Mouse (Mus musculus): Measurements from ENCODE around the gene Atp6v0a2. TPM values are rescaled to one million over a fixed set of nuclear protein-coding genes. Genes with fewer than 3 reads are reported as not detected.
"Not testable (repeated sequence)": the region's sequence is repeated elsewhere in the genome, so short reads cannot be mapped to it uniquely, and the experiment has no call there.

The Atp6v0a2 gene
- polyA plus RNA-seq (2012; rRNA removed) = 39.2 and 45.3 TPM in 2 replicates

GRCm38 (mm10) chr5:124628448-124629363 is at the start of gene Atp6v0a2:
Gene Atp6v0a2, plus strand, starts transcription at chr5:124628576.
- H3K4me3 ChIP-seq (replicated peaks; ENCODE audit: extremely low read depth, low read depth, low read length) = peak within 1 kb of the TSS; percentile 92
- peaks cover 8% of the 10 kb centered on the region for H3K4me1 ChIP-seq (ENCODE audit: control insufficient read depth, insufficient read depth, low read length)
- TF ChIP-seq POLR2A (IDR thresholded peaks at IDR 0.05; ENCODE audit: borderline replicate concordance, extremely low read depth, low read depth, low read length) = 0 out of 2 replicates have a peak, but pooled peaks have one; percentile 24
- no peak for TF ChIP-seq CTCF (IDR thresholded peaks at IDR 0.05; ENCODE audit: insufficient read depth, low read length)
- peak; percentile 95 for DNase-seq
- WGBS = under 1% methylated on average over 58 of the region's 58 CpGs

GRCm38 (mm10) chr5:124578633-124579317 is 49.6 kb upstream of the Atp6v0a2 start, which contains the start of the genes Eif2b1 and Gtf2h3:
Gene Eif2b1, minus strand, starts transcription at chr5:124579131.
Gene Gtf2h3, plus strand, starts transcription at chr5:124579140.
- Histone ChIP-seq H3K4me1 (ENCODE audit: control insufficient read depth, insufficient read depth, low read length) (peaks cover 2% of the 10 kb centered on the region; the same call in 1 of the 2 replicates), H3K4me3 (replicated peaks; ENCODE audit: extremely low read depth, low read depth, low read length) (peak within 1 kb of the TSS; percentile 91)
- WGBS = 1% methylated on average over 51 of the region's 51 CpGs
- peak; percentile 95 for DNase-seq
- peak; percentile 92 for TF ChIP-seq POLR2A (IDR thresholded peaks at IDR 0.05; ENCODE audit: borderline replicate concordance, extremely low read depth, low read depth, low read length)
- no peak for TF ChIP-seq CTCF (IDR thresholded peaks at IDR 0.05; ENCODE audit: insufficient read depth, low read length)

DNA sequence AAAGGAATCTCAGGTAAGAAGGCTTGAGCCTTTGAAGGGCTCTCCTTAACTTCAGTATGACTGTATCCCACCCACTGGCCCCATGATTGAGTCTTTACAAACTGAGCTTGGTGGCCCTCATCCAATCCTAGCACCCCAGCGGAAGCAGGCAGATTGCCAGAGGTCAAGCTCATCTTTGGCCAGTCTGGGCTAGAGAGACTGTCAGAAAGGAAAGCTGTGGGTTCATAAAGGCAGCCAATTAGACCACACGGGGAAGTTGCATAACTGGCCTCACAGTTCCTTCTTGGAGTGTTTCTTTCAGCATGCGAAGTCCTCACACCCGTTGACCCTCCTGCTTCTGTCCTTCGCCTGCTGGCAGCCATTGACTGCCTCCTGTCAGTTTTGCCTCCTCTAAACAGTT is 45.9 kb upstream of the Atp6v0a2 start:
- Histone ChIP-seq H3K4me1 (ENCODE audit: control insufficient read depth, insufficient read depth, low read length) (peaks cover 2% of the 10 kb centered on the region; the same call in 1 of the 2 replicates), H3K4me3 (replicated peaks; ENCODE audit: extremely low read depth, low read depth, low read length) (no peak overlapping the region)
- DNase-seq = peak; percentile 11
- TF ChIP-seq POLR2A (IDR thresholded peaks at IDR 0.05; ENCODE audit: borderline replicate concordance, extremely low read depth, low read depth, low read length) (no peak), CTCF (IDR thresholded peaks at IDR 0.05; ENCODE audit: insufficient read depth, low read length) (no peak)
- 62% methylated on average over 5 of the region's 5 CpGs for WGBS

DNA sequence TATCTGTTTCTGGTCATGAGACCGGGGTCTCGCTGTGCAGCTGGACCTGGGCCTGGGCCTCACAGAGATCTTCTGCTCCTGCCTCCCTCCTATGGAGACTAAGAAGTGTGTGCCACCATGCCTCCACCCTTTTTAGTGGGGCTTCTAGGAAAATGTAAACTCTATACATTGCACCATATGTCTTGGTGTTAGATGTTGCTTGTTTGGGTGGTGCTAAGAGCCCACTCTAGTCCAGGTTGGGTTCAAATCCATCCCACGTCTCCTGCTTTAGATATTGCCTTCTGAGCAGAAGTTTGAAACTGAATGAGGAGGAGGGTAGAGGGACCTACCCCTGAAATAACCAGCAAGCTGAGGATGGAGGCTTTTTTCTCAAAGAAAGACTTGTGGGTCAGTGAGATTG is 35.6 kb upstream of the Atp6v0a2 start:
- no peak for DNase-seq
- H3K4me1 ChIP-seq (ENCODE audit: control insufficient read depth, insufficient read depth, low read length) = no peaks in the 10 kb centered on the region
- 97% methylated on average over 3 of the region's 3 CpGs for WGBS
- no peak overlapping the region for H3K4me3 ChIP-seq (replicated peaks; ENCODE audit: extremely low read depth, low read depth, low read length)
- no peak for TF ChIP-seq POLR2A (IDR thresholded peaks at IDR 0.05; ENCODE audit: borderline replicate concordance, extremely low read depth, low read depth, low read length)
- no peak for TF ChIP-seq CTCF (IDR thresholded peaks at IDR 0.05; ENCODE audit: insufficient read depth, low read length)

- peak; percentile 87 for DNase-seq
- Histone ChIP-seq H3K4me1 (ENCODE audit: control insufficient read depth, insufficient read depth, low read length) (0 out of 2 replicates have a peak, but pooled peaks cover 5% of the 10 kb centered on the region), H3K4me3 (replicated peaks; ENCODE audit: extremely low read depth, low read depth, low read length) (peak overlapping the region; percentile 70)
- TF ChIP-seq CTCF (IDR thresholded peaks at IDR 0.05; ENCODE audit: insufficient read depth, low read length) = no peak
- TF ChIP-seq POLR2A (IDR thresholded peaks at IDR 0.05; ENCODE audit: borderline replicate concordance, extremely low read depth, low read depth, low read length) = peak; percentile 37; the same call in 1 of the 2 replicates
- WGBS = 8% methylated on average over 30 of the region's 30 CpGs
Observed at GRCm38 (mm10) chr5:124598224-124599174, 29.9 kb upstream of the Atp6v0a2 start.

DNA sequence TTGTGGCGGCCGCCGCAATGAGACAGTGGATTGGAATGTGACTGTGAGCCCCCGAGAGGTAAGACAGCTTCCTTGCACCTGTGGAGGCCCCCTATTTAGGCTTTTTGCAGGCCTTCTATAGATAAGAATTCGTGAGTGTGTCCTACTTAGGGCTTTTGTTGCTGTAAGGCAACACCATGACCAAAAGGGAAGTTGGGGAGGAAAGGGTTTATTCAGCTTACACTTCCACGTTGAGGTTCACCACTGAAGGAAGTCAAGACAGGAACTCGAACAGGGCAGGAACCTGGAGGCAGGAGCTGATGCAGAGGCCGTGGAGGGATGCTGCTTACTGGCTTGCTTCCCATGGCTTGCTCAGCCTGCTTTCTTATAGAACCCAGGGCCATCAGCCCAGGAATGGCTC is 28.6 kb upstream of the Atp6v0a2 start:
- H3K4me3 ChIP-seq (replicated peaks; ENCODE audit: extremely low read depth, low read depth, low read length) = not testable (repeated sequence)
- 44% methylated on average over 8 of the region's 8 CpGs for WGBS

GRCm38 (mm10) chr5:124602349-124602748 is 26.0 kb upstream of the Atp6v0a2 start:
- 71% methylated on average over 5 of the region's 5 CpGs for WGBS
- Histone ChIP-seq H3K4me1 (ENCODE audit: control insufficient read depth, insufficient read depth, low read length) (0 out of 2 replicates have a peak, but pooled peaks cover 5% of the 10 kb centered on the region), H3K4me3 (replicated peaks; ENCODE audit: extremely low read depth, low read depth, low read length) (no peak overlapping the region)
- no peak for TF ChIP-seq POLR2A (IDR thresholded peaks at IDR 0.05; ENCODE audit: borderline replicate concordance, extremely low read depth, low read depth, low read length)
- TF ChIP-seq CTCF (IDR thresholded peaks at IDR 0.05; ENCODE audit: insufficient read depth, low read length) = peak; percentile 8; the same call in 1 of the 2 replicates
- DNase-seq = peak; percentile 11

More for the DNA sequence above, 28.6 kb upstream of the Atp6v0a2 start:
- not testable (repeated sequence) for H3K4me1 ChIP-seq (ENCODE audit: control insufficient read depth, insufficient read depth, low read length); DNase-seq

DNA sequence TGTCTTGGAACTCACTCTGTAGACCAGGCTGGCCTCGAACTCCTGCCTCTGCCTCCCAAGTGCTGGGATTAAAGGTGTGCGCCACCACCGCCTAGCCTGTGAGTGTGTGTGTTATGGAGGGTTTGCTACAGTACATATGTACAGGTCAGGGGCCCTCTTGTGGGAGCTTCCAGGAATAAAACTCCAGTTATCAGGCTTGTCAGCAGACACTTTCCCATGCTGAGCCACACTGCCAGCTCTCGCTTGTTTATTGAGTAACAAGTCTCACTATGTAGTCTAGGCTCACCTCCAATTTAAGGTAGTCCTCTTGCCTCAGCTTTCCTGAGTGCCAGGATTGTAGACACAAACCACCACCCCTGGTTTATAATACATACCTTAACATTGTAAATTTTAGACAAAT is 24.1 kb upstream of the Atp6v0a2 start:
- no peaks in the 10 kb centered on the region for H3K4me1 ChIP-seq (ENCODE audit: control insufficient read depth, insufficient read depth, low read length)
- TF ChIP-seq CTCF (IDR thresholded peaks at IDR 0.05; ENCODE audit: insufficient read depth, low read length) = no peak
- no peak for TF ChIP-seq POLR2A (IDR thresholded peaks at IDR 0.05; ENCODE audit: borderline replicate concordance, extremely low read depth, low read depth, low read length)
- DNase-seq = no peak
- WGBS = 76% methylated on average over 4 of the region's 4 CpGs
- H3K4me3 ChIP-seq (replicated peaks; ENCODE audit: extremely low read depth, low read depth, low read length) = no peak overlapping the region

All from lung, adult 2 months (tissue).